Comparison of ENCODE assay signal across 13 mouse cellular contexts in genomic region chr12:73413439-73414196, GRCm38 (mm10).
DNase-seq lines count a peak whose midpoint lies in the region; ATAC-seq lines count a peak whose summit lies in the region.
"Had no signal": no experiment of that assay in that cellular context is flagged by ENCODE, and none has a peak within 500 bp of the region (broad histone marks: within the 10 kb centered on the region; RNA-seq: fewer than 3 reads in every experiment).

No protein-coding gene starts in this region.

- WGBS in intestine, embryonic 14.5 days: 41% methylated on average over 15 of the region's 15 CpGs
- WGBS in intestine, embryonic 16.5 days: 48% methylated on average over 15 of the region's 15 CpGs
- 20% methylated on average over 15 of the region's 15 CpGs for WGBS in embryonic facial prominence, embryonic 12.5 days
- 18% methylated on average over 15 of the region's 15 CpGs for WGBS in limb, embryonic 15.5 days

- no peak overlapping the region for H3K27ac ChIP-seq in intestine, embryonic 14.5 days (ENCODE audit: low read depth)
- no peak overlapping the region for H3K27ac ChIP-seq in intestine, embryonic 16.5 days (ENCODE audit: low read length)
- H3K27ac ChIP-seq in embryonic facial prominence, embryonic 12.5 days: peak overlapping the region; percentile 32; the same call in 1 of the 2 replicates
- peak overlapping the region; percentile 61 for H3K27ac ChIP-seq in limb, embryonic 15.5 days
- H3K27ac ChIP-seq: liver, embryonic 14.5 days had no signal

- H3K9me3 ChIP-seq in intestine, embryonic 14.5 days (ENCODE audit: control insufficient read depth, low read length): no peaks in the 10 kb centered on the region
- no peaks in the 10 kb centered on the region for H3K9me3 ChIP-seq in intestine, embryonic 16.5 days (ENCODE audit: control insufficient read depth, low read length)
- no peaks in the 10 kb centered on the region for H3K9me3 ChIP-seq in embryonic facial prominence, embryonic 12.5 days
- no peaks in the 10 kb centered on the region for H3K9me3 ChIP-seq in limb, embryonic 15.5 days

- intact Hi-C loops in left cerebral cortex, postnatal 25 days (cut with DNase I): no loop called here

- DNase-seq in intestine, embryonic 14.5 days (ENCODE audit: low spot score): no peak
- DNase-seq in NIH3T3 (ENCODE audit: low read depth): peak; percentile 67
- no peak for DNase-seq in left cerebral cortex, postnatal 25 days (ENCODE audit: low spot score in 2 of 2)
- no peak for DNase-seq in layer of hippocampus, postnatal 14 days (ENCODE audit: low spot score in 2 of 2)
- DNase-seq: adrenal gland, postnatal 14 days; heart, adult 18-20 months; heart, postnatal 36 days; kidney, postnatal 36 days; thymus, postnatal 36 days had no signal

- no peaks in the 10 kb centered on the region for H3K27me3 ChIP-seq in intestine, embryonic 14.5 days (replicated peaks; ENCODE audit: control insufficient read depth, insufficient read depth, low read length)
- H3K27me3 ChIP-seq in intestine, embryonic 16.5 days (replicated peaks; ENCODE audit: control insufficient read depth, insufficient read depth, low read length): no peaks in the 10 kb centered on the region
- H3K27me3 ChIP-seq in embryonic facial prominence, embryonic 12.5 days: 0 out of 2 replicates have a peak, but pooled peaks cover 9% of the 10 kb centered on the region
- H3K27me3 ChIP-seq in limb, embryonic 15.5 days: peaks cover 2% of the 10 kb centered on the region; the same call in 1 of the 2 replicates

- no peak overlapping the region for H3K4me3 ChIP-seq in intestine, embryonic 14.5 days (ENCODE audit: low read depth, low read length)
- no peak overlapping the region for H3K4me3 ChIP-seq in intestine, embryonic 16.5 days (ENCODE audit: low read length)
- H3K4me3 ChIP-seq in embryonic facial prominence, embryonic 12.5 days: no peak overlapping the region
- H3K4me3 ChIP-seq in limb, embryonic 15.5 days: no peak overlapping the region

- no peak for ATAC-seq in intestine, embryonic 14.5 days (replicated peaks; ENCODE audit: low FRiP score, low TSS enrichment, low read depth)
- no peak for ATAC-seq in intestine, embryonic 16.5 days
- no peak for ATAC-seq in embryonic facial prominence, embryonic 12.5 days (ENCODE audit: insufficient number of reproducible peaks, insufficient read depth, low FRiP score, low TSS enrichment)
- ATAC-seq in limb, embryonic 15.5 days (ENCODE audit: insufficient number of reproducible peaks, low FRiP score, low TSS enrichment, low read depth): no peak

- H3K36me3 ChIP-seq in intestine, embryonic 14.5 days (ENCODE audit: control insufficient read depth, insufficient read depth, low read length): no peaks in the 10 kb centered on the region
- H3K36me3 ChIP-seq in intestine, embryonic 16.5 days (ENCODE audit: control insufficient read depth, insufficient read depth, low read length): no peaks in the 10 kb centered on the region
- no peaks in the 10 kb centered on the region for H3K36me3 ChIP-seq in embryonic facial prominence, embryonic 12.5 days
- H3K36me3 ChIP-seq in limb, embryonic 15.5 days: no peaks in the 10 kb centered on the region

- no peak overlapping the region for H3K9ac ChIP-seq in intestine, embryonic 14.5 days (ENCODE audit: low read length)
- H3K9ac ChIP-seq in intestine, embryonic 16.5 days (ENCODE audit: low read depth, low read length): no peak overlapping the region
- no peak overlapping the region for H3K9ac ChIP-seq in embryonic facial prominence, embryonic 12.5 days
- H3K9ac ChIP-seq in limb, embryonic 15.5 days: no peak overlapping the region
- H3K9ac ChIP-seq: liver, embryonic 14.5 days had no signal

- peak overlapping the region; percentile 3 for H3K4me2 ChIP-seq in intestine, embryonic 14.5 days (ENCODE audit: low read length)
- no peak overlapping the region for H3K4me2 ChIP-seq in intestine, embryonic 16.5 days (ENCODE audit: low read depth, low read length)
- H3K4me2 ChIP-seq in embryonic facial prominence, embryonic 12.5 days (replicated peaks): peak overlapping the region; percentile 26
- 0 out of 2 replicates have a peak overlapping the region, but pooled peaks have one; percentile 10 for H3K4me2 ChIP-seq in limb, embryonic 15.5 days

- peaks cover 3% of the 10 kb centered on the region; the same call in 1 of the 2 replicates for H3K4me1 ChIP-seq in intestine, embryonic 14.5 days (replicated peaks; ENCODE audit: control insufficient read depth, insufficient read depth, low read length)
- H3K4me1 ChIP-seq in intestine, embryonic 16.5 days (ENCODE audit: control insufficient read depth, insufficient read depth, low read length): no peaks in the 10 kb centered on the region
- peaks cover 29% of the 10 kb centered on the region for H3K4me1 ChIP-seq in embryonic facial prominence, embryonic 12.5 days
- H3K4me1 ChIP-seq in limb, embryonic 15.5 days: peaks cover 33% of the 10 kb centered on the region

Comparison
In these comparisons a context has a peak if more than half of its experiments do, and no peak if none do; other contexts are left out.
1. H3K27ac ChIP-seq: peak in embryonic facial prominence, embryonic 12.5 days (single experiment) and limb, embryonic 15.5 days (single experiment); none in intestine, embryonic 14.5 days (single experiment) and intestine, embryonic 16.5 days (single experiment).